Mouse (Mus musculus) erythroid progenitor cell, adult 5-6 weeks (primary cell): ENCODE data around the gene S100g. TPM values are rescaled to one million over a fixed set of nuclear protein-coding genes. Genes with fewer than 3 reads are reported as not detected.

ENCODE experiments used
- ATAC-seq: replicated peaks from 2 replicates; pipeline ENCODE4 v1.8.0; 2016; ENCODE audit warnings: moderate number of reproducible peaks, mild to moderate bottlenecking, moderate TSS enrichment, inconsistent platforms; ENCODE audit not compliant: poor library complexity, low FRiP score, severe bottlenecking
- total RNA-seq, 2 experiments: library from RNA; stranded (forward) in 1 of 2; stranded (reverse) in 1 of 2; fragments of 150-400 nt in 1 of 2; fragments of 186-747, 209-891 nt in 1 of 2; gene quantifications; 2 replicates each; pipeline versions ENCODE4 v1.2.3 to v1.2.4; 2015 to 2017; ENCODE audit warnings: low replicate concordance in 2 of 2

Gene S100g
- total RNA-seq (2015; ENCODE audit: low replicate concordance), result not detected in 2 replicates
- total RNA-seq (2017; ENCODE audit: low replicate concordance), result not detected in 2 replicates

- ATAC-seq, result no peak
Measured at GRCm38 (mm10) chrX:162964383-162964782, at the start of gene S100g. Gene S100g (minus strand): TSS chrX:162964599.

- ATAC-seq, result no peak
Measured at GRCm38 (mm10) chrX:162992121-162992520, 27.7 kb upstream of the S100g start.

- ATAC-seq, result no peak
Measured at GRCm38 (mm10) chrX:162991396-162991795, 27.0 kb upstream of the S100g start.

- ATAC-seq, result no peak
Measured at GRCm38 (mm10) chrX:162986876-162987495, 22.6 kb upstream of the S100g start.

- ATAC-seq, result no peak
Measured at GRCm38 (mm10) chrX:162976194-162976593, 11.8 kb upstream of the S100g start.

GRCm38 (mm10) chrX:162967456-162967855 lies 3.1 kb upstream of the S100g start:
- no peak for ATAC-seq

GRCm38 (mm10) chrX:162963840-162964239 lies 559 bp downstream of the S100g start:
- ATAC-seq, result no peak

- ATAC-seq, result no peak
Measured at GRCm38 (mm10) chrX:162957921-162958320, 6.5 kb downstream of the S100g start.

GRCm38 (mm10) chrX:162949811-162950439 lies 14.5 kb downstream of the S100g start:
- no peak for ATAC-seq

GRCm38 (mm10) chrX:162942027-162942426 lies 22.4 kb downstream of the S100g start:
- ATAC-seq, result no peak

- no peak for ATAC-seq
Measured at GRCm38 (mm10) chrX:162931467-162931866, 32.9 kb downstream of the S100g start.

GRCm38 (mm10) chrX:162921487-162922125 lies 42.8 kb downstream of the S100g start:
- ATAC-seq, result no peak

- peak; percentile 42; the same call in 1 of the 2 replicates for ATAC-seq
Measured at GRCm38 (mm10) chrX:162915697-162916096, 48.7 kb downstream of the S100g start.

- no peak for ATAC-seq
Measured at GRCm38 (mm10) chrX:162913651-162914050, 50.7 kb downstream of the S100g start.

Other genes with a start within 250 kb of the S100g start
- gene Rbbp7, start 204.2 kb downstream of the S100g start, total RNA-seq (2015; ENCODE audit: low replicate concordance), result 108 and 135 TPM in 2 replicates
- gene Rbbp7, start 204.2 kb downstream of the S100g start, total RNA-seq (2017; ENCODE audit: low replicate concordance), result 57.2 and 111 TPM in 2 replicates
- 5.4 and 8.3 TPM in 2 replicates for gene Txlng, start 135.1 kb downstream of the S100g start, total RNA-seq (2015; ENCODE audit: low replicate concordance)
- gene Txlng, start 135.1 kb downstream of the S100g start, total RNA-seq (2017; ENCODE audit: low replicate concordance), result 8.2 and 10.3 TPM in 2 replicates
- gene Syap1, start 76.2 kb downstream of the S100g start, total RNA-seq (2015; ENCODE audit: low replicate concordance), result 15.1 and 22.6 TPM in 2 replicates
- 25.9 and 33.9 TPM in 2 replicates for gene Syap1, start 76.2 kb downstream of the S100g start, total RNA-seq (2017; ENCODE audit: low replicate concordance)
- 14.8 and 44.4 TPM in 2 replicates for gene Ctps2, start 63.4 kb downstream of the S100g start, total RNA-seq (2015; ENCODE audit: low replicate concordance)
- 13.8 and 15.8 TPM in 2 replicates for gene Ctps2, start 63.4 kb downstream of the S100g start, total RNA-seq (2017; ENCODE audit: low replicate concordance)